Mouse (Mus musculus) embryo, embryonic 11.5 days (tissue): ENCODE data around the gene Rab26.

Source experiments
- DNase-seq: peaks from one replicate; pipeline ENCODE4 v3.0.0-alpha.2; 2012; ENCODE audit warnings: low read depth, low spot score

Rab26 gene

GRCm38 (mm10) chr17:24507806-24508460 lies 26.1 kb downstream of the Rab26 start:
- DNase-seq, result no peak

GRCm38 (mm10) chr17:24507129-24507664 lies 26.8 kb downstream of the Rab26 start:
- DNase-seq, result no peak

GRCm38 (mm10) chr17:24506332-24507070 lies 27.5 kb downstream of the Rab26 start:
- DNase-seq, result no peak

- no peak for DNase-seq
These were observed 28.6 kb downstream of the Rab26 start for GRCm38 (mm10) chr17:24505286-24505955.

GRCm38 (mm10) chr17:24504085-24504484 lies 29.9 kb downstream of the Rab26 start:
- no peak for DNase-seq

- DNase-seq, result no peak
These were observed 31.8 kb downstream of the Rab26 start for GRCm38 (mm10) chr17:24502208-24502607.

DNA sequence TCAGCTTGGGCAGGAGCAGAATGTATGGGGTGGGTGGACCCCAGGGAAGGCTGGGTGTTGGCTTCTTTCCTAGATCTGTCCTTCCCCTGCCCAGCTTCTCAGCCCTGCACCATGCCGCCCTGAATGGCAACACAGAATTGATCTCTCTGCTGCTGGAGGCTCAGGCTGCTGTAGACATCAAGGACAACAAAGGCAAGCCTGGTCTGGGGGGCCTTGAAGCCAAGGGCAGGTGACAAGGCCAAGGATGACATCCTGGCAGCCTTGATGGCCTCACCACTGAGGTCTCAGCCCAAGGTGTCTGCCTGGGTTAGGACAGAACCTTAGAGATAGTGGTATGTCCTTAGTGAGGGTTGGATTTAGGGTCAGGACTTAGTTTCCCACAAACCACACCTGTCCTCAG lies 38.0 kb downstream of the Rab26 start:
- no peak for DNase-seq

DNA sequence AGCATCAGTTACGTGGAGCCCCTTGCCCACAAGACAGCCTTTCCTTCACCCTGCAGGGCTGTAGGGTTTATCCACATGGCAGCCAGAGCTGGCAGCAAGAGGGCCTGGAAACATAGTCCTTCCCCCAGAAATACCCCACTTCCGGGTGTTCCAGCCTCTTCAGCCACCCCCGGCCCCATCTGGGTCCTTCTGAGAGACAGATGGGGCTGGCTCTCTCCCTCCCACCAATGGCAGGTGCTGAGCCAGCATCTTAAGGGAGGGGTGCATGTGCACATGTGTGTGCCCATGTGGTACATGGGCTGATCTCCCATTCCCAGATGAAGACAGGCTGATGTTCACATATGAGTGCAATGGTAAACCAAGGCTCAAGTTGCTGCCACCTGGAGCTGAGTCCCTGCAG lies 38.6 kb downstream of the Rab26 start:
- DNase-seq, result no peak

- no peak for DNase-seq
These were observed 39.2 kb downstream of the Rab26 start for GRCm38 (mm10) chr17:24494627-24495335.

DNA sequence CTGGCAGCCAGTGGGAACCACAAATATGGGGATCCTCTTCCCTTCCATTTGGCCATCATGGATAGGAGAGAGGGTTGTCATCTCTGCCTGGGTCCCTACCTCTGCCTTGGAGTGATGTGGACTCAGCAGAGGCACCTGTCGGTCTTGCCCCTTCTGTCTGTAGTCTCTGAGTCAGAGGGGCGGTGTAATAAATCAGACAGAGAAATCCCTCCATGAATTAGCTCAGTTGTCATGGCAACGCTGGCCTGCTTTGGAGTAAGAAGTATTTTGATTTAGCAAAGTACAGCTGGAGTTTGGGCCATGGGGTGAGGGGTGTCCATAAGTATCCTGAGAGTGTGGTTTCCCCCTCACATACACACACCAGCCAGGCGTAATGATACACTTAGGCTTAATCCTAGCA lies 43.6 kb downstream of the Rab26 start:
- DNase-seq, result no peak

DNA sequence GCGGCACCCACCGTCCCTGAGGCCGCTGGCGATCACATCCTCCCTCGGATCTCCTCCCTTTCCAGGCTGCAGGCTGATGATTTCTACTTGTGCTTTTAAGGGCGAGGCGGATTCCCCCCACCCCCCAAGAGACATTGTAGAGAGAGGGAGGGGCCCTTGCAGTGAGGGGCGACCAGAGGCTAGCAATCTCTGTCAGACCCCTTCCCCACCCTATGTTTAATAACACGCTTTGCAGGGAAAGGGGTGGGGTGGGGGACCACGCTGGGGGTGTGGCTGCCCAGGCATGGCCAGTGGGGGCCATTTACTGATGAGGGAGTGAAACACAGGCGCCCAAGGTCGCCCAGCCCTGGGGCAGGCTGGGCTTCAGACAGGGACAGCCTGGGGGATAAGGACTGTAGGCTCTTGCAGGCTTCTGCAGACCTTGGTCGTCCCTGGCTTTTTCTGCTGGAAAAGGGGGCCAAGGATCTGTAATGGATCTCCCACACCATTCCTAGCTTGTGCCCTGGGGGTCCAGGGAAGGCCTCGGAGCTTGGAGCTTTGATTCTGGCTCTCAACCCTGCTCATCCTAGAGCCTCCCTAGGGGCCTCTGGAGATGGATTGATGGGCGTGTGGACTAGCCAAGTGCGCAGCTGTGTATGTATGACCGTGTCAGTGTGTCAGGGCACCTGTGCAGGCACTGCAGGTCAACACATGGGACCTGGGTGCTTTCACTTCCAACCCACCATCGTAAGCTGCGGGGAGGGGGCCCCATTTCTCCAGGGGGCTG lies 44.6 kb downstream of the Rab26 start:
- DNase-seq, result no peak

DNA sequence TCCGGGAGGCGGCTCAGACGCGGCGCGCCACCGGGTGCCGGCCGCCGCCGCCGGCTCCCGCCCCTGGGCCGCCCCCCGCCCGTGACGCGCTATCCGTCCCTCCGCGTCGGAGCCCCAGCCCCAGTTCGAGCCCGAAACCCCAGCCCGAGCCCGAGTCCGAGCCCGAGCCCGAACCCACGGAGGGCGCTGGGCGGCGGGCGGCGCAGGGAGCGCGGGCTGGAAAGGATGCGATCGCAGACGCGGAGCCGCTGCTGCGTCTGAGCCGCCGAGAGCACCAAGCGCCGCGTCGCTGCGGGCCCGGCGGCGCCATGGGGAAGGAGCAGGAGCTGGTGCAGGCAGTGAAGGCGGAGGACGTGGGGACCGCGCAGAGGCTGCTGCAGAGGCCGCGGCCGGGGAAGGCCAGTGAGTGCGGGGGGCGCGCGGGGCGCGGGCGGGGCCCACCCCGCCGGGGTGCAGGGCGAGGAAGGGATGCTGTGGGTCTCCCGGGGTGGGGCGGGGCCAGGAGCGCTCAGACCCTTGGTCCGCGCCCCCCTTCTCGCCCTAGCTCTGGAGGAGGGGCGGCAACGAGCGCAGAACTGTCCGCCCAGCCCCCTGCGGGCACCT lies 45.2 kb downstream of the Rab26 start:
- DNase-seq, result no peak

DNA sequence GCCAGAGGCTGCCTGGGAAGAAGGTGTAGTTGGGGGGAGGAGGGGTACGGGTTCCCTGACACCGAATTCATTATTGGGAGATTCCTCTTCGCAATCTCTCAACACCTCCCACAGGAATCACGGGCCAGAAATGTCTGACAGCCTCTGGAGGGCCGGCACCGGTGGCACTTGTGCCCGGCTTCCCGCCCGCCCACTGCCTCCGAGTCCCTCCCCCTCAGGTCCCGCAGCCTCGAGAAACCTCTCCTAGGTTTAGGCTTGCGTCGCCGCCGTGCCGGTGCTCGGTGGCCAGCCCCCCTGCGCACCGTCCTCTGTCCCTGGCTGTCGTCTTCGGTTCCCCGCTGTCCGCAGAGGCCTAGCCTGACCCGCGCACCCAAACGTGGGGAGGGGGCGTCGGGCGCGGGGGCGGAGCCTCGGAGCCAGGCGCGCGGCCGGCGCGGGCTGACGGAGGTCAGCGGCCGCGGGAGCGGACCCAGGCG lies 45.8 kb downstream of the Rab26 start, which contains the start of gene Caskin1:
Gene Caskin1, plus strand, starts transcription at position 416 of the 476 bp plus-strand sequence.
- no peak for DNase-seq

DNA sequence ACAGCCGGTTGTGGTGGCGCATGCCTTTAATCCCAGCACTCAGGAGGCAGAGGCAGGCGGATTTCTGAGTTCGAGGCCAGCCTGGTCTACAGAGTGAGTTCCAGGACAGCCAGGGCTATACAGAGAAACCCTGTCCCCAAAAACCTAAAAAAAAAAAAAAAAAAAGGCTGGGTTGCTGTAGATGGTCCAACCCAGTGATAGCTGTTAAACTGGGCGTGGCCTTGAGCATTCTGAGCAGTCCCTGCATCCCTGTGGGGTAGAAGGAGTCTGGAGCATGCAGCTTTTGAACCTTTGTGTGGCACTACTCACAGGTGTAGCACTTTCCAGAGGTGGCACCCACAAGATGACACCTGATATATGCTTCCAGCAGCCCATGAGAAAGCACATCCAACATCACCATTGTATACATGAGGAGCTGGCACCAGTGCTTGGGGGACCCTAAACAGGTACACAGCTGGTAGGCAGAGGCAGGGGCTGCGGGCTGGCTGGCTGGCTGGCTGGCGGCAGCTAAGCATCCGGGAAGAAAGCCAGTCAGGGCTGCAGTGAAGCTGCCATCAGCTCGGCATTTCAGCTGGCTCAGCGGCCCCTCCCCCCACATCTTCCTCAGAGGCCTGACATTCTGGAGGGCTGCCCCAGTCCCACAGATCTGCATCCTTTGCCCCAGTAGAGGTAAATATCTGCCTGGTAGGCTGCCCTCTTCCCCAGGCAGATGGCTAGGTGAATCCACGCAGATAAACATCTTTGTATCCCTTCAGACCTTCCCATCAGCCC lies 48.7 kb downstream of the Rab26 start:
- DNase-seq, result no peak

DNA sequence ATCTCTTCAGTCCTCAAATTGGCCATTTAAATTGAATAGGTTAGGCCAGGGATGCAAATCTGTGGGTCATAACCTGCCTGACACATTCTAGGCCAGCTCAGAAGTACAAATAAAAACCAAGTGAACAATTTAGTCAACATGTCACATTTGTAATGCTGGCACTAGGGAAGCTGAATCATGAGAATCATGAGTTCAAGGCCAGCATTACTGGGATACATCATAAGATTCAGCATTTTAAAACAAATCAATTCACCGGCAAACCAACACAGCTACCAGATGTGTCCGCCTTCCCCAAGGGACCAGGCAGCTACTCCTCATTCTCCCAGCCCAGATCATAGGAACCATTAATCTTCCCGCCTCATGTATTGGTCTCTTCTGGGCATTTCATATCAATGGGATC lies 50.5 kb downstream of the Rab26 start:
- DNase-seq, result no peak

DNA sequence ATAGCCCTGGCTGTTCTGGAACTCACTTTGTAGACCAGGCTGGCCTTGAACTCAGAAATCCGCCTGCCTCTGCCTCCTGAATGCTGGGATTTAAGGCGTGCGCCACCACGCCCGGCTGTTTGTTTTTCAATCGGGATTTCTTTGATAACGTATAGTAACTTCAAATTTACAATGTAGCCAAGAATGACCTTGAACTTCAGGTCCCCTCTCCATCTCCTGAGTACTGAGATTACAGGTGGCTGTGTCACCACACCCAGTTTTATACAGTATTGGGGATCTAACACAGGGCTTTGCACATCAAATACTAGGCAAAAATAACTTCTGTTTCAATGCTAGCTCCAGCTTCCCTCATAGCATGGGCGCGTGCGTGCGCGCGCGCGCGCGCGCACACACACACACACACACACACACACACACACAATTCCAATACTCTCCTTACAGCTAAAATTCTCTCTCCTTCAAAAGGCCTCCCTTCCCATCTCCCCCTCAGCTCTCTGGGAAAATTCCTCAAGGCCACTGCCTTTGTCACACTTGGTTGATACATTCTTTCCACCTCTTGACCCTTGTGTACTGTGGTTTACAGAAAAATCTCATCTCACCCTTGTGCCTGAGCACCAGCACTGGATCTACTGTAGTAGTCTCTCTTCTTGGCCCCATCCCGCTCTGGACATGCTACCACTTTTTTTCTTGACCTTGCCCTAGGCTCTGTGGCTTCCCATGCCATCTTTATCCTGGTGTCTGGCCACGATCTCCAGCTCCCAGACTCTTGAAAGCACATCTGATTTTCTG lies 52.8 kb downstream of the Rab26 start:
- no peak for DNase-seq

GRCm38 (mm10) chr17:24480201-24480826 lies 53.7 kb downstream of the Rab26 start:
- DNase-seq, result no peak

GRCm38 (mm10) chr17:24479431-24479830 lies 54.6 kb downstream of the Rab26 start:
- no peak for DNase-seq
